Mouse (Mus musculus): ENCODE measurements around the gene Bbs10. TPM values are rescaled to one million over a fixed set of nuclear protein-coding genes. Genes with fewer than 3 reads are reported as not detected.

Bbs10 gene
- polyA plus RNA-seq, 1 experiment = 4.3 TPM

- DNase-seq (ENCODE audit: low read depth) = peak; percentile 3
- TF ChIP-seq CTCF (IDR thresholded peaks at IDR 0.05; ENCODE audit: borderline replicate concordance, extremely low read depth, insufficient read depth, insufficient read length) = no peak
- no peak for TF ChIP-seq POLR2A (IDR thresholded peaks at IDR 0.05; ENCODE audit: borderline replicate concordance, extremely low read depth, insufficient read depth, insufficient read length, poor library complexity, severe bottlenecking)
Observed at GRCm38 (mm10) chr10:111297631-111298030, 848 bp upstream of the Bbs10 start.

- peak; percentile 41 for DNase-seq (ENCODE audit: low read depth)
- TF ChIP-seq POLR2A (IDR thresholded peaks at IDR 0.05; ENCODE audit: borderline replicate concordance, extremely low read depth, insufficient read depth, insufficient read length, poor library complexity, severe bottlenecking) (no peak), CTCF (IDR thresholded peaks at IDR 0.05; ENCODE audit: borderline replicate concordance, extremely low read depth, insufficient read depth, insufficient read length) (peak; percentile 7; the same call in 1 of the 2 replicates)
Observed at GRCm38 (mm10) chr10:111299591-111299990, 1.1 kb downstream of the Bbs10 start.

GRCm38 (mm10) chr10:111301041-111301440 is 2.6 kb downstream of the Bbs10 start:
- TF ChIP-seq POLR2A (IDR thresholded peaks at IDR 0.05; ENCODE audit: borderline replicate concordance, extremely low read depth, insufficient read depth, insufficient read length, poor library complexity, severe bottlenecking) = no peak
- no peak for TF ChIP-seq CTCF (IDR thresholded peaks at IDR 0.05; ENCODE audit: borderline replicate concordance, extremely low read depth, insufficient read depth, insufficient read length)

GRCm38 (mm10) chr10:111302486-111302885 is 4.0 kb downstream of the Bbs10 start:
- DNase-seq (ENCODE audit: low read depth) = no peak
- TF ChIP-seq POLR2A (IDR thresholded peaks at IDR 0.05; ENCODE audit: borderline replicate concordance, extremely low read depth, insufficient read depth, insufficient read length, poor library complexity, severe bottlenecking) (no peak), CTCF (IDR thresholded peaks at IDR 0.05; ENCODE audit: borderline replicate concordance, extremely low read depth, insufficient read depth, insufficient read length) (no peak)

More at GRCm38 (mm10) chr10:111301041-111301440, 2.6 kb downstream of the Bbs10 start:
- DNase-seq (ENCODE audit: low read depth) = no peak

- TF ChIP-seq CTCF (IDR thresholded peaks at IDR 0.05; ENCODE audit: borderline replicate concordance, extremely low read depth, insufficient read depth, insufficient read length) = no peak
- TF ChIP-seq POLR2A (IDR thresholded peaks at IDR 0.05; ENCODE audit: borderline replicate concordance, extremely low read depth, insufficient read depth, insufficient read length, poor library complexity, severe bottlenecking) = no peak
- no peak for DNase-seq (ENCODE audit: low read depth)
Observed at GRCm38 (mm10) chr10:111308850-111309501, 10.5 kb downstream of the Bbs10 start.

GRCm38 (mm10) chr10:111313282-111313681 is 14.8 kb downstream of the Bbs10 start:
- TF ChIP-seq CTCF (IDR thresholded peaks at IDR 0.05; ENCODE audit: borderline replicate concordance, extremely low read depth, insufficient read depth, insufficient read length) = no peak
- TF ChIP-seq POLR2A (IDR thresholded peaks at IDR 0.05; ENCODE audit: borderline replicate concordance, extremely low read depth, insufficient read depth, insufficient read length, poor library complexity, severe bottlenecking) = no peak

GRCm38 (mm10) chr10:111314636-111315395 is 16.3 kb downstream of the Bbs10 start:
- TF ChIP-seq CTCF (IDR thresholded peaks at IDR 0.05; ENCODE audit: borderline replicate concordance, extremely low read depth, insufficient read depth, insufficient read length) (no peak), POLR2A (IDR thresholded peaks at IDR 0.05; ENCODE audit: borderline replicate concordance, extremely low read depth, insufficient read depth, insufficient read length, poor library complexity, severe bottlenecking) (no peak)
- DNase-seq (ENCODE audit: low read depth) = no peak

More at GRCm38 (mm10) chr10:111313282-111313681, 14.8 kb downstream of the Bbs10 start:
- no peak for DNase-seq (ENCODE audit: low read depth)

- DNase-seq (ENCODE audit: low read depth) = no peak
- TF ChIP-seq POLR2A (IDR thresholded peaks at IDR 0.05; ENCODE audit: borderline replicate concordance, extremely low read depth, insufficient read depth, insufficient read length, poor library complexity, severe bottlenecking) = no peak
- no peak for TF ChIP-seq CTCF (IDR thresholded peaks at IDR 0.05; ENCODE audit: borderline replicate concordance, extremely low read depth, insufficient read depth, insufficient read length)
Observed at GRCm38 (mm10) chr10:111315940-111316339, 17.5 kb downstream of the Bbs10 start.

GRCm38 (mm10) chr10:111318021-111318420 is 19.5 kb downstream of the Bbs10 start:
- TF ChIP-seq POLR2A (IDR thresholded peaks at IDR 0.05; ENCODE audit: borderline replicate concordance, extremely low read depth, insufficient read depth, insufficient read length, poor library complexity, severe bottlenecking) (no peak), CTCF (IDR thresholded peaks at IDR 0.05; ENCODE audit: borderline replicate concordance, extremely low read depth, insufficient read depth, insufficient read length) (no peak)
- peak; percentile 76 for DNase-seq (ENCODE audit: low read depth)

- TF ChIP-seq POLR2A (IDR thresholded peaks at IDR 0.05; ENCODE audit: borderline replicate concordance, extremely low read depth, insufficient read depth, insufficient read length, poor library complexity, severe bottlenecking) (no peak), CTCF (IDR thresholded peaks at IDR 0.05; ENCODE audit: borderline replicate concordance, extremely low read depth, insufficient read depth, insufficient read length) (no peak)
- DNase-seq (ENCODE audit: low read depth) = no peak
Observed at GRCm38 (mm10) chr10:111318805-111319500, 20.5 kb downstream of the Bbs10 start.

GRCm38 (mm10) chr10:111320579-111320978 is 22.1 kb downstream of the Bbs10 start:
- no peak for DNase-seq (ENCODE audit: low read depth)
- TF ChIP-seq CTCF (IDR thresholded peaks at IDR 0.05; ENCODE audit: borderline replicate concordance, extremely low read depth, insufficient read depth, insufficient read length) = no peak
- TF ChIP-seq POLR2A (IDR thresholded peaks at IDR 0.05; ENCODE audit: borderline replicate concordance, extremely low read depth, insufficient read depth, insufficient read length, poor library complexity, severe bottlenecking) = no peak
